Mouse (Mus musculus) hindbrain, embryonic 11.5 days (tissue): ENCODE measurements around the gene Phactr3. TPM values are rescaled to one million over a fixed set of nuclear protein-coding genes. Genes with fewer than 3 reads are reported as not detected.
A peak's percentile ranks its signal among the peaks of the same experiment; 100 is the strongest.
"Not testable (repeated sequence)": the region's sequence is repeated elsewhere in the genome, so short reads cannot be mapped to it uniquely, and the experiment has no call there.

ENCODE experiments used
- ATAC-seq: fragments of 200-750 bp; cut with Nextera tagmentation; 2 replicates; pipeline ENCODE4 v1.8.0; 2017; ENCODE audit warnings: mild to moderate bottlenecking, moderate TSS enrichment, moderate library complexity; ENCODE audit not compliant: low FRiP score
- DNase-seq: peaks from one replicate; pipeline ENCODE4 v3.0.0-alpha.2; 2015; ENCODE audit warnings: low spot score
- H3K27ac ChIP-seq: fragments of 300-500 bp; sonication (generic); 2 replicates; pipeline ENCODE4 v1.5.1; 2014; ENCODE audit warnings: mild to moderate bottlenecking, low read depth, low read length
- H3K27me3 ChIP-seq: fragments of 300-500 bp; sonication (generic); 2 replicates; pipeline ENCODE4 v1.6.1; 2014; ENCODE audit warnings: mild to moderate bottlenecking, low read length, moderate library complexity, mixed read lengths; ENCODE audit not compliant: control insufficient read depth, insufficient read depth
- H3K36me3 ChIP-seq: fragments of 300-500 bp; sonication (generic); 2 replicates; pipeline ENCODE4 v1.6.1; 2014; ENCODE audit warnings: mild to moderate bottlenecking, low read length, moderate library complexity, mixed read lengths; ENCODE audit not compliant: control insufficient read depth, insufficient read depth
- H3K4me1 ChIP-seq: fragments of 300-500 bp; sonication (generic); replicated peaks from 2 replicates; pipeline ENCODE4 v1.6.1; 2014; ENCODE audit warnings: low read length, mixed read lengths; ENCODE audit not compliant: control insufficient read depth, insufficient read depth
- H3K4me2 ChIP-seq: fragments of 300-500 bp; sonication (generic); replicated peaks from 2 replicates; pipeline ENCODE4 v1.6.1; 2014; ENCODE audit warnings: mild to moderate bottlenecking, low read depth, low read length
- H3K4me3 ChIP-seq: fragments of 300-500 bp; sonication (generic); 2 replicates; pipeline ENCODE4 v1.5.1; 2014; ENCODE audit warnings: low read depth, low read length
- H3K9ac ChIP-seq: fragments of 300-500 bp; sonication (generic); 2 replicates; pipeline ENCODE4 v1.6.1; 2014; ENCODE audit warnings: low read depth, low read length
- H3K9me3 ChIP-seq: fragments of 300-500 bp; sonication (generic); 2 replicates; pipeline ENCODE4 v1.6.1; 2016; ENCODE audit warnings: low read length; ENCODE audit not compliant: control insufficient read depth
- WGBS: fragments of 180-500 bp; shearing (Covaris S2); extraction: QIAGEN DNeasy Blood & Tissue Kit; methylation state at CpG from one replicate; pipeline ENCODE4 v1.1.7; 2014; 5-methylcytosine and 5-hydroxymethylcytosine counted together
- polyA plus RNA-seq: library from polyadenylated mRNA; unstranded; fragments of >200 nt; fragmentation: Nextera tagmentation; extraction: Ambion mirVana; gene quantifications from 2 replicates; pipeline ENCODE4 v1.2.1, GENCODE M21; 2014

The Phactr3 gene
- polyA plus RNA-seq, 1 experiment from 2014 or later: 14.5 TPM

- H3K4me2 ChIP-seq: no peak overlapping the region
- peaks cover 4% of the 10 kb centered on the region for H3K4me1 ChIP-seq
- H3K27me3 ChIP-seq: no peaks in the 10 kb centered on the region
- no peak overlapping the region for H3K27ac ChIP-seq
- no peak overlapping the region for H3K9ac ChIP-seq
- no peak overlapping the region for H3K4me3 ChIP-seq
- H3K36me3 ChIP-seq: no peaks in the 10 kb centered on the region
- DNase-seq (no peak), ATAC-seq (no peak)
- no peaks in the 10 kb centered on the region for H3K9me3 ChIP-seq
- WGBS: 94% methylated on average over 10 of the region's 10 CpGs
Observed at GRCm38 (mm10) chr2:178326067-178326466, 207.3 kb downstream of the Phactr3 start.

- Histone ChIP-seq H3K4me1 (peaks cover 4% of the 10 kb centered on the region), H3K9ac (no peak overlapping the region), H3K27ac (no peak overlapping the region), H3K4me3 (no peak overlapping the region), H3K36me3 (no peaks in the 10 kb centered on the region), H3K4me2 (no peak overlapping the region), H3K27me3 (no peaks in the 10 kb centered on the region), H3K9me3 (no peaks in the 10 kb centered on the region)
- DNase-seq: no peak
- WGBS: 36% methylated on average over 5 of the region's 5 CpGs
- ATAC-seq: peak; percentile 45; the same call in 1 of the 2 replicates
Observed at GRCm38 (mm10) chr2:178326750-178327465, 208.1 kb downstream of the Phactr3 start.

- H3K27me3 ChIP-seq: no peaks in the 10 kb centered on the region
- H3K4me3 ChIP-seq: no peak overlapping the region
- H3K9me3 ChIP-seq: no peaks in the 10 kb centered on the region
- ATAC-seq: peak; percentile 96
- H3K4me1 ChIP-seq: peaks cover 4% of the 10 kb centered on the region
- H3K4me2 ChIP-seq: 0 out of 2 replicates have a peak overlapping the region, but pooled peaks have one; percentile 20
- no peaks in the 10 kb centered on the region for H3K36me3 ChIP-seq
- DNase-seq: peak; percentile 85
- H3K9ac ChIP-seq: no peak overlapping the region; the same call in 1 of the 2 replicates
- H3K27ac ChIP-seq: peak overlapping the region; percentile 39; the same call in 1 of the 2 replicates
- 19% methylated on average over 12 of the region's 12 CpGs for WGBS
Observed at GRCm38 (mm10) chr2:178327466-178328040, 208.8 kb downstream of the Phactr3 start.

- Histone ChIP-seq H3K9me3 (no peaks in the 10 kb centered on the region), H3K4me2 (no peak overlapping the region), H3K36me3 (no peaks in the 10 kb centered on the region), H3K9ac (no peak overlapping the region), H3K4me3 (no peak overlapping the region), H3K27ac (no peak overlapping the region), H3K4me1 (peaks cover 4% of the 10 kb centered on the region), H3K27me3 (no peaks in the 10 kb centered on the region)
- DNase-seq (no peak), ATAC-seq (no peak)
- 85% methylated on average over 5 of the region's 5 CpGs for WGBS
Observed at GRCm38 (mm10) chr2:178329551-178329950, 210.8 kb downstream of the Phactr3 start.

- Histone ChIP-seq H3K27me3 (no peaks in the 10 kb centered on the region), H3K36me3 (no peaks in the 10 kb centered on the region), H3K4me3 (no peak overlapping the region), H3K9me3 (no peaks in the 10 kb centered on the region), H3K9ac (no peak overlapping the region), H3K27ac (no peak overlapping the region), H3K4me1 (peaks cover 4% of the 10 kb centered on the region), H3K4me2 (no peak overlapping the region)
- DNase-seq (no peak), ATAC-seq (no peak)
- WGBS: 75% methylated on average over 1 of the region's 1 CpGs
Observed at GRCm38 (mm10) chr2:178329986-178330385, 211.2 kb downstream of the Phactr3 start.

- H3K36me3 ChIP-seq: no peaks in the 10 kb centered on the region
- H3K4me2 ChIP-seq: no peak overlapping the region
- ATAC-seq: no peak
- no peak overlapping the region for H3K9ac ChIP-seq
- DNase-seq: peak; percentile 24
- no peak overlapping the region for H3K4me3 ChIP-seq
- H3K27me3 ChIP-seq: no peaks in the 10 kb centered on the region
- no peak overlapping the region for H3K27ac ChIP-seq
- no peaks in the 10 kb centered on the region for H3K9me3 ChIP-seq
- WGBS: 50% methylated on average over 1 of the region's 1 CpGs
- no peaks in the 10 kb centered on the region for H3K4me1 ChIP-seq
Observed at GRCm38 (mm10) chr2:178337878-178338277, 219.1 kb downstream of the Phactr3 start.

- Histone ChIP-seq H3K4me3 (no peak overlapping the region), H3K36me3 (no peaks in the 10 kb centered on the region), H3K4me2 (no peak overlapping the region), H3K9ac (no peak overlapping the region), H3K9me3 (no peaks in the 10 kb centered on the region), H3K27me3 (no peaks in the 10 kb centered on the region), H3K4me1 (no peaks in the 10 kb centered on the region), H3K27ac (no peak overlapping the region)
- no peak for ATAC-seq
- WGBS: 2% methylated on average over 2 of the region's 2 CpGs
- peak; percentile 19 for DNase-seq
Observed at GRCm38 (mm10) chr2:178339044-178339443, 220.3 kb downstream of the Phactr3 start.

- not testable (repeated sequence) for ATAC-seq, H3K4me2 ChIP-seq, H3K27me3 ChIP-seq, H3K27ac ChIP-seq, DNase-seq, H3K9ac ChIP-seq, H3K4me1 ChIP-seq, H3K9me3 ChIP-seq, H3K36me3 ChIP-seq, H3K4me3 ChIP-seq
Observed at GRCm38 (mm10) chr2:178342105-178342504, 223.3 kb downstream of the Phactr3 start.

- Histone ChIP-seq H3K27ac (no peak overlapping the region), H3K36me3 (no peaks in the 10 kb centered on the region), H3K9me3 (no peaks in the 10 kb centered on the region), H3K27me3 (no peaks in the 10 kb centered on the region), H3K9ac (no peak overlapping the region), H3K4me2 (no peak overlapping the region), H3K4me1 (no peaks in the 10 kb centered on the region), H3K4me3 (no peak overlapping the region)
- no peak for ATAC-seq
- 84% methylated on average over 4 of the region's 4 CpGs for WGBS
- DNase-seq: no peak
Observed at GRCm38 (mm10) chr2:178342597-178342996, 223.8 kb downstream of the Phactr3 start.
